Mouse (Mus musculus) heart, embryonic 13.5 days (tissue): ENCODE measurements around the gene Ankrd52. TPM values are rescaled to one million over a fixed set of nuclear protein-coding genes. Genes with fewer than 3 reads are reported as not detected.
"Not testable (repeated sequence)": the region's sequence is repeated elsewhere in the genome, so short reads cannot be mapped to it uniquely, and the experiment has no call there.

Experiments used
- ATAC-seq: fragments of 200-750 bp; cut with Nextera tagmentation; 2 replicates; pipeline ENCODE4 v1.8.0; 2017; ENCODE audit warnings: moderate TSS enrichment; ENCODE audit not compliant: insufficient number of reproducible peaks, low FRiP score, low TSS enrichment; ENCODE audit errors: extremely low read depth
- H3K27ac ChIP-seq: fragments of 300-500 bp; sonication (generic); replicated peaks from 2 replicates; pipeline ENCODE4 v1.5.1; 2015; ENCODE audit warnings: moderate library complexity, mild to moderate bottlenecking, inconsistent platforms
- H3K27me3 ChIP-seq: fragments of 300-500 bp; sonication (generic); replicated peaks from 2 replicates; pipeline ENCODE4 v1.6.1; 2015; ENCODE audit warnings: mild to moderate bottlenecking, inconsistent platforms
- H3K36me3 ChIP-seq: fragments of 300-500 bp; sonication (generic); 2 replicates; pipeline ENCODE4 v1.6.1; 2015; ENCODE audit warnings: mild to moderate bottlenecking, inconsistent platforms
- H3K4me1 ChIP-seq: fragments of 300-500 bp; sonication (generic); 2 replicates; pipeline ENCODE4 v1.6.1; 2015; ENCODE audit warnings: inconsistent platforms
- H3K4me2 ChIP-seq: fragments of 300-500 bp; sonication (generic); 2 replicates; pipeline ENCODE4 v1.6.1; 2015; ENCODE audit warnings: inconsistent platforms, mild to moderate bottlenecking, moderate library complexity
- H3K4me3 ChIP-seq: fragments of 300-500 bp; sonication (generic); 2 replicates; pipeline ENCODE4 v1.5.1; 2015; ENCODE audit warnings: moderate library complexity, mild to moderate bottlenecking, inconsistent platforms
- H3K9ac ChIP-seq: fragments of 300-500 bp; sonication (generic); 2 replicates; pipeline ENCODE4 v1.6.1; 2015; ENCODE audit warnings: inconsistent platforms, mild to moderate bottlenecking, moderate library complexity
- H3K9me3 ChIP-seq: fragments of 300-500 bp; sonication (generic); 2 replicates; pipeline ENCODE4 v1.6.1; 2016; ENCODE audit warnings: inconsistent platforms
- WGBS: fragments of 180-500 bp; shearing (Covaris S2); methylation state at CpG from one replicate; pipeline ENCODE4 v1.1.7; 2015; ENCODE audit warnings: mixed read lengths; 5-methylcytosine and 5-hydroxymethylcytosine counted together
- polyA plus RNA-seq: library from polyadenylated mRNA; unstranded; fragments of >200 nt; fragmentation: Nextera tagmentation; extraction: Ambion mirVana; gene quantifications from 2 replicates; pipeline ENCODE4 v1.2.1, GENCODE M21; 2015

Gene Ankrd52
- 8.8 and 9.4 TPM in 2 replicates for polyA plus RNA-seq

DNA sequence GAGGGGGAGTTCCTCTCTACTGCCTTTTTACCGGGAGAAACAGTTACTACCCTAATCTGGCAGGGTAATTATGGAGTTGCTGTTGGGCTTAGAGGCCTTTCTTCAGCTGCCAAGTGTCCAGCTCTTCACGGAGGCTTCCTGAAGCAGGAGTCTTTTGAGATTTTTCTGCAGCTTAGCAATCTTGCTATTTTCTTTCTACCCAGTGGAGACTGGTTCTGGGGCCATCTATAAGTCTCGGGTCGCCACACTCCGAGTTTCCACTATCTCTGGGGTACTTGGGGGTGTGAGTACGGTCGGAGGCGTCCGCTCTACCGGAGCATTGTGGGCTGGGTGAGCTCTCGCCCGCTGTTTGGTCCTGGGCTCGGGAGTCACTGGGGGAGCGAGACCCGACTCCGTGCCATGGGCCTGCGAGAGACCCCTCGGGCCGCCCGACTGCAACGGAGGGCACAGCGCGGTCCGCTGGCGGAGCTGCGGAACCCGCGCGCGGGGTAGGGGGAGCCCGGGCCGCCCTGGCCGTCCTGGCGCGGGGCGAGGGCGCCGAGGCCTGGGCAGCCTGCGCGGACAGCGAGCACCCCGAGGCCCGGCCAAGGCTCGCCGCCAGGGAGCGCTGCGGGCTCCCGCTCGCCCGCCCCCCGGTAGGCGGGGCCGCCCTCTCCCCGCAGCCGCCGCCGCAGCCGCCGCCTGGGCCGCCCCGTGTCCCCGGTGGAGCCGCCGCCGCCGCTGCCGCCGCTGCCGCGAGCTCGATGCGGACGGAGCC is at the start of gene Ankrd52:
Ankrd52 (plus strand) TSS at position 661 of the 757 bp plus-strand sequence.
- Histone ChIP-seq H3K4me1 (peaks cover 38% of the 10 kb centered on the region), H3K9me3 (no peaks in the 10 kb centered on the region), H3K4me2 (peak within 1 kb of the TSS; percentile 83), H3K27me3 (no peaks in the 10 kb centered on the region), H3K36me3 (peaks cover 35% of the 10 kb centered on the region), H3K9ac (peak within 1 kb of the TSS; percentile 98), H3K4me3 (peak within 1 kb of the TSS; percentile 87), H3K27ac (peak within 1 kb of the TSS; percentile 94)
- peak; percentile 89 for ATAC-seq
- WGBS: under 1% methylated on average over 73 of the region's 73 CpGs

DNA sequence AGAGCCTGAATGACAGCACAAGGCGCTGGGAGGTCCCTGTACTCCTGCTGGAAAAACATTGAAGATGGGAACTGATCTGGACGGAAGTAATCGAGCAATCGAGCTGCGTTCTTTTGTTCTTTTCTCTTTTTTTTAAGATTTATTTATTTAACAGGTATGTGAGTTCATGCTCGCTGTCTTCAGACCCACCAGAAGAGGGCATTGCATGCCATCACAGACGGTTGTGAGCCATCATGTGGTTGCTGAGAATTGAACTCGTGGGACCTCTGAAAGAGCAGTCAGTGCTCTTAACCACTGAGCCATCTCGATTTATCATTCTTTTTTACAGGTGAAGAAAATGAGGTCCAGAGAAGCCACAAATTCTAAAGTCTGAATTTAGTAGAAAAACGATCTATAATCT is 49.3 kb upstream of the Ankrd52 start:
- Histone ChIP-seq H3K36me3 (peaks cover 52% of the 10 kb centered on the region), H3K4me1 (peaks cover 15% of the 10 kb centered on the region)

DNA sequence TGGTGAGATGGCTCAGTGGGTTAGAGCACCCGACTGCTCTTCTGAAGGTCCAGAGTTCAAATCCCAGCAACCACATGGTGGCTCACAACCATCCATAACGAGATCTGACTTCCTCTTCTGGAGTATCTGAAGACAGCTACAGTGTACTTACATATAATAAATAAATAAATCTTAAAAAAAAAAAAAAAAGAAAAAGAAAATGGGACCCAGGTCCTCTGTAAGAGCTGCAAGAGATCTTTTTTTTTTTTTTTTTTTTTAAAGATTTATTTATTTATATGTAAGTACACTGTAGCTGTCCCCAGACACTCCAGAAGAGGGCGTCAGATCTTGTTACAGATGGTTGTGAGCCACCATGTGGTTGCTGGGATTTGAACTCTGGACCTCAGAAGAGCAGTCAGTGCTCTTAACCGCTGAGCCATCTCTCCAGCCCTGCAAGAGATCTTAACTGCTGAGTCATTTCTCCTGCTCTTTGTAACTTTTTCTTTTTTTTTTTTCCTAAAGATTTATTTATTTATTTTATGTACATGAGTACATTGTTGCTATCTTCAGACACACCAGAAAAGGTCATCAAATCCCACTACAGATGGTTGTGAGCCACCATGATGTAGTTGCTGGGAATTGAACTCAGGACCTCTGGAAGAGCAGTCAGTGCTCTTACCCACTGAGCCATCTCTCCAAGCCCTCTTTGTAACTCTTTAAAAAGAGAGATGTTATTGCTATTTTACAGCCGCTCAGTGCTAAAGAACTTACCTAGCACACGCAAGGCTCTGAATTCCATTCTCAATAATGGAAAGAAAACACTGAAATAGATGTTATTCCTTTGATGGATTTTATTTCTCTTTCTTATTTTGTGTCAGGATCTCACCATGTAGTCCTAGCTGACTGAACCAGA is 44.3 kb upstream of the Ankrd52 start:
- peaks cover 18% of the 10 kb centered on the region for H3K36me3 ChIP-seq
- ATAC-seq, H3K27me3 ChIP-seq, H3K4me3 ChIP-seq, H3K4me2 ChIP-seq, H3K9me3 ChIP-seq, H3K9ac ChIP-seq, H3K27ac ChIP-seq: not testable (repeated sequence)
- 75% methylated on average over 6 of the region's 6 CpGs for WGBS
- peaks cover 16% of the 10 kb centered on the region for H3K4me1 ChIP-seq

More for the DNA sequence above, 49.3 kb upstream of the Ankrd52 start:
- Histone ChIP-seq H3K9ac (no peak overlapping the region), H3K4me3 (no peak overlapping the region), H3K9me3 (no peaks in the 10 kb centered on the region), H3K27me3 (no peaks in the 10 kb centered on the region), H3K4me2 (no peak overlapping the region), H3K27ac (no peak overlapping the region)
- no peak for ATAC-seq
- whole genome bisulfite sequencing: 88% methylated on average over 10 of the region's 10 CpGs

- WGBS: under 1% methylated on average over 4 of the region's 4 CpGs
- peaks cover 12% of the 10 kb centered on the region; the same call in 1 of the 2 replicates for H3K36me3 ChIP-seq
- peaks cover 40% of the 10 kb centered on the region for H3K4me1 ChIP-seq
- H3K4me3 ChIP-seq: no peak overlapping the region
- no peak overlapping the region for H3K9ac ChIP-seq
- H3K4me2 ChIP-seq: no peak overlapping the region
- H3K9me3 ChIP-seq: no peaks in the 10 kb centered on the region
- no peaks in the 10 kb centered on the region for H3K27me3 ChIP-seq
- peak overlapping the region; percentile 98 for H3K27ac ChIP-seq
- no peak for ATAC-seq
These were observed 41.3 kb upstream of the Ankrd52 start for GRCm38 (mm10) chr10:128335582-128335981.

DNA sequence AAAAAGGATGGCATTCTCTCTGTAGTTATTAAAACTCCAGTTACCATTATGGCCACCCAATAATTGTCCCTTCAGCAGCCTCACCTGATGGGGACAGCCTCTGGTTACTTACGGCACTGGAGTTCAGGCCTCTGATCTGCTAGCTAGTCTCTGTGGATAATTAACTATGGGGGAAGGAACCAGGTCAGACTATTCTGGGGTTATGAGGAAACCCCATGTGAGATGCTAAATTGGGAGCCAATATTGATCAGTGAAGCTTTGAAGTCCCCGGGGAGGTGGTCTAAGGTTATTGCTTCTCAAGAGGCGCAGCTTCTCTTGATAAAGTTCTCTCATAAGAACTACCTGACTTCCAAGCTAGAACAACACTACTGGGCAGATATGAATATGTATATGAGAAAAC is 40.7 kb upstream of the Ankrd52 start:
- H3K4me2 ChIP-seq: peak overlapping the region; percentile 83; the same call in 1 of the 2 replicates

GRCm38 (mm10) chr10:128336597-128336996 is 40.3 kb upstream of the Ankrd52 start:
- peak overlapping the region; percentile 83 for H3K4me2 ChIP-seq
- peak overlapping the region; percentile 82 for H3K9ac ChIP-seq
- ATAC-seq: no peak
- peaks cover 50% of the 10 kb centered on the region for H3K4me1 ChIP-seq
- no peaks in the 10 kb centered on the region for H3K9me3 ChIP-seq
- 73% methylated on average over 3 of the region's 3 CpGs for WGBS
- peaks cover 18% of the 10 kb centered on the region; the same call in 1 of the 2 replicates for H3K36me3 ChIP-seq
- peak overlapping the region; percentile 98 for H3K27ac ChIP-seq
- H3K4me3 ChIP-seq: peak overlapping the region; percentile 71
- no peaks in the 10 kb centered on the region for H3K27me3 ChIP-seq

More for the DNA sequence above, 40.7 kb upstream of the Ankrd52 start:
- H3K9ac ChIP-seq: no peak overlapping the region
- H3K4me1 ChIP-seq: peaks cover 46% of the 10 kb centered on the region
- no peaks in the 10 kb centered on the region for H3K27me3 ChIP-seq
- peak overlapping the region; percentile 98 for H3K27ac ChIP-seq
- WGBS: 88% methylated on average over 3 of the region's 3 CpGs
- H3K36me3 ChIP-seq: peaks cover 17% of the 10 kb centered on the region; the same call in 1 of the 2 replicates
- H3K4me3 ChIP-seq: no peak overlapping the region
- ATAC-seq: no peak
- H3K9me3 ChIP-seq: no peaks in the 10 kb centered on the region

DNA sequence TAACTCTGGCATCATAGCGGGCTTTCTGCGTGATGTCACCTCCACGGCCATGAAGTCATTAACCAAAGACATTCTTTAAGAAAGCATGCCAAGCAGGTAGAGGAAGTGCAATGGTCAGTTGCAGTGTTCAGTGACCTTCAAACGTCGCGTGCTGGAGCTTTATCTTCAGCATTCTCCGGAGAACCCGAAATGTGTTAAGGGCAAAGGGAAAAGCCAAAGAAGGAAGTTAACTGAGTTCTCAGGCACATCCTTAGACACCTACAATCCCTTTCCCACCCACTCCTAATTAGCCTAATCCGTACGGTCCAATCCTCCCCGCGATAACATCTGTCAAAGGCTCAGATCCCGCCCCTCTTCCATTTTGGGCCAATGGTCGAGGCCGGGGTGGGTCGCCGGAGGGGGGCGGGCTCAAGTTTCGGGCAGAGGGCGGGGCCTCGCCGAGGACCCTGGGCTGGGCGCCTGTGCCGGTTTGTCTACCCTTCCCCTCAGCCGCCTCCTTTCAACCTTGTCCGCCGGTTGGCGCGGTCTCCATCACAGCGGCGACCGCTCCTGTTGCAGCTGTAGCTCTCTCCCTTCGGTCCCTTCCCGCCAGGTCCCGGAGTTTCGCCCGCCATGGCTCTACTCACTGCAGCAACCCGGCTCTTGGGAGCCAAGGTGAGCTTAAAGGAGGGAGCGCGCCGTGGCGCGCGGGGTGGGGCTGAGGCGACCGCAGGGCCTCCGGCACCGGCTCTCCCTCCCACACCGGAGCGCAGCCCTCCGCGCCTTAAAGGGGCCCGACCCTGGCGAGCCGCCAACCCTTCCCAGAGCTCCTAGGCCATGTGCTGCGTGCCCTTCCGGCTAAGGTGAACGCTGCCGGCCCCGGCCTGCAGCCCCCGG is 39.4 kb upstream of the Ankrd52 start, which contains the start of gene Cs:
Cs (plus strand) TSS at position 429 of the 876 bp plus-strand sequence.
- peaks cover 18% of the 10 kb centered on the region; the same call in 1 of the 2 replicates for H3K36me3 ChIP-seq
- no peaks in the 10 kb centered on the region for H3K9me3 ChIP-seq
- peak within 1 kb of the TSS; percentile 98 for H3K27ac ChIP-seq
- ATAC-seq: peak; percentile 97
- H3K4me3 ChIP-seq: peak within 1 kb of the TSS; percentile 71
- WGBS: under 1% methylated on average over 61 of the region's 61 CpGs
- peak within 1 kb of the TSS; percentile 96 for H3K9ac ChIP-seq
- H3K4me2 ChIP-seq: peak within 1 kb of the TSS; percentile 83
- no peaks in the 10 kb centered on the region for H3K27me3 ChIP-seq
- peaks cover 58% of the 10 kb centered on the region for H3K4me1 ChIP-seq

DNA sequence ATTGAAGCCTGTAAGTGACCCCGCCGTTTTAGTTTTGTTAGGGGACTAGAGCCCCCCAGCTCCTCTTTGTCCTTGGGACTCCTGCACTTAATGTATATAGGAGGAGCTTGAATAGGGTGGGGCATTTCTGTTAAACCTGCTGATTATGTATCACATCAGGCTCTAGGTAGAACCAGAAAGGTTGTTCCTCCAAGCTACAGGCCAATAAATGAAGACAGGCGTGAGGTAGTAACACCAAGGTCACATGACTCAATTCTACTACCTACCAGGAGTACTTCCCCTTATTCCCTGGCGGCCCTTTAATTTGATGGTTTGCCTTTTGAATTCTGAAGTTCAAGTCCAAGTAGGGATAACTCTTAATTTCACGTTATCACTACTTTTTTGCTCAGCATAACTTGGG is 38.5 kb upstream of the Ankrd52 start:
- ATAC-seq: no peak
- Histone ChIP-seq H3K9ac (peak overlapping the region; percentile 96), H3K4me3 (peak overlapping the region; percentile 71), H3K27me3 (no peaks in the 10 kb centered on the region), H3K9me3 (no peaks in the 10 kb centered on the region), H3K36me3 (peaks cover 18% of the 10 kb centered on the region; the same call in 1 of the 2 replicates), H3K4me2 (peak overlapping the region; percentile 83), H3K27ac (peak overlapping the region; percentile 98), H3K4me1 (peaks cover 66% of the 10 kb centered on the region)
- 13% methylated on average over 5 of the region's 5 CpGs for WGBS

DNA sequence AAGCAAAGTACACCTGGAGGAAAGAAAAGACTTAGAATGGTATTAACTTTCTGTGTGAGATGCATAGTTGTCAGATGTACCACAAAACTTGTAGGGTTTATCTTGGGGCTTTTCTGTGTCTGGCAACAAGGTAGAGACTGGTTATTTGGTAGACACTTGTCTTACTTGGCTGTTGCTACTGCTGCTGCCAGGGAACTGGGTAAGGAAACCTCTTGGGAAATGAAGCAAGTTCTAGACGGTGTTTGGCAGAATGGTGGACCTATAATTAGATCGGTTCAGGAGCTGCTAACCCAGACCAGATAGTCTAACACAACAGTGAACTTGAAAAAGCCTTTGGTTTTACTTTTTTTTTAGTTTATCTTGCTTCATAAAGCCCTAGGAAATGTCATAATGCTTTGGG is 38.0 kb upstream of the Ankrd52 start:
- peak overlapping the region; percentile 98 for H3K27ac ChIP-seq
- no peaks in the 10 kb centered on the region for H3K27me3 ChIP-seq
- peak overlapping the region; percentile 96 for H3K9ac ChIP-seq
- no peaks in the 10 kb centered on the region for H3K9me3 ChIP-seq
- H3K4me3 ChIP-seq: peak overlapping the region; percentile 71
- peaks cover 71% of the 10 kb centered on the region for H3K4me1 ChIP-seq
- H3K4me2 ChIP-seq: peak overlapping the region; percentile 83
- ATAC-seq: no peak
- 33% methylated on average over 2 of the region's 2 CpGs for WGBS
- H3K36me3 ChIP-seq: peaks cover 18% of the 10 kb centered on the region; the same call in 1 of the 2 replicates

GRCm38 (mm10) chr10:128340257-128340656 is 36.7 kb upstream of the Ankrd52 start:
- H3K4me2 ChIP-seq: peak overlapping the region; percentile 83; the same call in 1 of the 2 replicates
- no peak overlapping the region for H3K27ac ChIP-seq
- H3K27me3 ChIP-seq: no peaks in the 10 kb centered on the region
- 0 out of 2 replicates have a peak overlapping the region, but pooled peaks have one; percentile 71 for H3K4me3 ChIP-seq
- 0 out of 2 replicates have a peak overlapping the region, but pooled peaks have one; percentile 10 for H3K9ac ChIP-seq
- H3K4me1 ChIP-seq: peaks cover 85% of the 10 kb centered on the region
- H3K36me3 ChIP-seq: peaks cover 18% of the 10 kb centered on the region; the same call in 1 of the 2 replicates
- no peak for ATAC-seq
- H3K9me3 ChIP-seq: no peaks in the 10 kb centered on the region
- 55% methylated on average over 2 of the region's 2 CpGs for WGBS
